Mouse (Mus musculus): ENCODE data around the gene Slc24a3.
A peak's percentile ranks its signal among the peaks of the same experiment; 100 is the strongest.

The Slc24a3 gene

GRCm38 (mm10) chr2:145621119-145621518 is 453.6 kb downstream of the Slc24a3 start:
- DNase-seq (ENCODE audit: low spot score), result no peak

GRCm38 (mm10) chr2:145631123-145631798 is 463.7 kb downstream of the Slc24a3 start:
- no peak for DNase-seq (ENCODE audit: low spot score)

DNA sequence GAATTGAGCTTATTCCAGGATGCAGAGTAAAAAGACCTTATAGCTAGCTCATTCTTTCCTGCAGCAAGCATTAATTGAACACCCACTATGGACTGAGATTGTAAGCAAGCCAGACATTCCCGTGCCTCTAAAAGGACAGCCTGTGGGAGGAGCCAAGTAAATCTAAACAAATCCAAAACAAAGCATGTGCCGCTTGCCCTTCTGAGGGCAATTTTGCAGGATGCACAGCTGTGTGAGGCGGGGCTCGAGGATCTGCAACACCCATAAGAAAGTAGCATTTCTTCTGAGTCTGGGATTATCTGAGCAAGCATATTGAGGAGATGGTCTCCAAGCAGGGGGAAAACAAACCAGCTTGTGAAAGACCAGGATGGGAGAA is 464.2 kb downstream of the Slc24a3 start:
- no peak for DNase-seq (ENCODE audit: low spot score)

GRCm38 (mm10) chr2:145633811-145634210 is 466.3 kb downstream of the Slc24a3 start:
- DNase-seq (ENCODE audit: low spot score), result no peak

DNA sequence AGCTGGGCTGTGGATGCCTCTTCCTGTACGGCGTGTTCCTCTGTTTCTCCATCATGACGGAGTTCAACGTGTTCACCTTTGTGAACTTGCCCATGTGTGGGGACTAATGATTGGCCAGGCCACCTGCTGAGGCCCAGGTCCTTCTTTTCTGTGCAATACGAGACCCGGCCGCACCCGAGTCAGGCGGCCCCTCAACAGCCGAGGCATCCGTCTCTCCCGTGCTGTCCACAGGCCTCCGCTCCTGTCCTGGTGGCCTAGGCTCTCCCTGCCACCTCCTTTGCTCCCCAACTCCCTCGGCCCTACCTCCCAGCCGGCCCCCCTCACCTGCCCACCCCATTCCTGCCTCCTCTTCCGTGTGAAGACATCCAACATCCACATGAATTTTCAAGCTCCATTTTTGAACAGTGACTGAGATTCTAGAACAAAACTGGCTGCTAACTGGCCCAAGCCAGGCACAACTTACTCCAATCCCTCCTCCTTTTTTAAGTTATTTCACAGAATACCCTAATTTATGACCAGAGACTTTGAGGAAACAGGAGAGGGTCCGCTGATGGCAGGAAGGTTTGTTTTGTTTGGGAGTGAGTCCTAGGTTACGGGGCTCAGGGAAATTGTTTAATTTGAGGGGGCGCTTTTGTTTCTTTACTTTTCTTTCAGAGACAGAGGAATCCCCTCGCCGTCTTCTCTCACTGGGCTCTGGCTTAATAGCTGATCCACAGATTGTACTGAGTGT is 472.9 kb downstream of the Slc24a3 start:
- no peak for DNase-seq (ENCODE audit: low spot score)

DNA sequence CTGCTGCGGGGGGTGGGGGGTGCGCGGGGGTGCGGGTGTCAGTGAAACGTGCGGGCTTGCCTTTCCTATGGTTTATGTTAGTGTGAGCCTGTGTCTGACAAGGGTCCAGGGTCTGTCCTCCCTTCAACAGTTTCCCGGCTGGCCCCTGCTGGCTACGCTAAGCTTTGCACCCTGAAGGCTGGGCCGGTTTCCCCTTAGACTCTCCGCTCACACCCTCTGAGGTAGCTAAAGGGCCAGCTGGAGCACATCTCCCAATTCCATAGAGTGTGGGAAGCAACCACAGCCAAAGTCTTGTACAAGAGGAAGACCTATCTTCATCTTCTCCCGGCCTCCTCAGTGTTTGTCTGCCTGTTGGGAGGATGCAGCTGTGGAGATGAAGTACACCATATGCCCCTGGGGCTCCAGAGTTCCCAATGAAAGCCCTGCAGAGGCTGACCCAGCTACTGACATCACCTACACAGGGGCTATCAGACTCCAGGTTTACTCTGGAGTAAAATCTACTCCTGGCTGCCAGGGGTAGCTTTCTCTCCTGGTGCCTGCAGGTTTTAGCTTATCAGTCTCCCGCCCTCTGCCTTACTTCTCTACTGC is 487.9 kb downstream of the Slc24a3 start:
- no peak for DNase-seq (ENCODE audit: low spot score)

DNA sequence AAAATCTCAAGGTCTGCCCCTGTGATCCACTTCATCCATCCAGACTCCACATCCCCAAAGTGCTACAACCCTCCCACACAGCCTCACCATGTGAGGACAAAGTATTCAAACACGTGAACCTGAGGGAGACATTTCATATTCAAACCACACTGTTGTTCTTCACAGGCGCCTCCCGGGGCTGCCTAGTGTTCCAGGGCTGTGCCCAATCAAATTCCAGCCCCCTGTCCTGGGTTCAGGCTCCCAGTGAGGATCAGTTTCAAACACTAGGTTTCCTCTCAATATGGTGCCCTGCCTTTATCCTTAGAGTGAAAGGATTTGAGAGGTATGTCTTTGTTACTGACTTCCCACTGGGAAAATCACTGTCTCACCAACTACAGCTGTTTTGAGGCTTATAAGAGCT is 488.6 kb downstream of the Slc24a3 start:
- no peak for DNase-seq (ENCODE audit: low spot score)

DNA sequence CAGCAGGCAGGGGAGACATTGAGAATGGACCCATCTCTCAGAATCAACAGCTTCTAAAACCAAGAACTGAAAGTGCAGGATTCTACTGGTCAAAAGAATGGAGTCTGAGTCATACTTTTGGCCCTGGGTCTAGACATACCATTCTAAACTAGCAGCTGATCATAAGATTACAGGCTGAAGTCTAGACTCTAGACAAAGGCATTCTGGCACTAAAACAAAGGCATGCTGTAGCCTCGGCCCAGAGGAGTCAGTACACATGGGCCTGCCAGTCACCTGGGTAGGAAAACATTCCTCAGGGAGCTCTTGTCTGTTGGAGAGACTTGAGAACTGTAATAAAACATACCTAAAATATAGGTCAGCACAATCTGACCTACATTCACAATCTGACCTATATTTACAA is 489.2 kb downstream of the Slc24a3 start:
- no peak for DNase-seq (ENCODE audit: low spot score)

- no peak for DNase-seq (ENCODE audit: low spot score)
Measured at GRCm38 (mm10) chr2:145661242-145661641, 493.7 kb downstream of the Slc24a3 start.

- no peak for DNase-seq (ENCODE audit: low spot score)
Measured at GRCm38 (mm10) chr2:145663899-145664298, 496.3 kb downstream of the Slc24a3 start.

GRCm38 (mm10) chr2:145664311-145664710 is 496.8 kb downstream of the Slc24a3 start:
- DNase-seq (ENCODE audit: low spot score), result no peak

DNA sequence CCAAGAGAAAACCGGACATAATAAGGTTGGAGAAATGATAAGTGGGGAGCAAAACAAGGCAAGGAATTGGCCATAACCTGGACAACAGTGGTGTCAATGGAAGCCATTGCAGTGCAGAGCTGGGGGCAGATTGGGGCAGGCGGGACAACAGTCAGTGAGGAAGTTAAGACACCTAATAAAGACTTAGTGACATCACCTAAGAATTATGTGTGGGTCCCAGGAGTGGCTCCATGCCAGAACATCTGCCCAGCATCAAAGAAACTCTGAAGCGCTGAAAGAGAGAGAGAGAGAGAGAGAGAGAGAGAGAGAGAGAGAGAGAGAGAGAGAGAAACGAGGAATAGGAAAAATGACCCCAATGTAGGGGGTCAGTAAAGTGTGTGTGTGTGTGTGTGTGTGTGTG is 500.6 kb downstream of the Slc24a3 start:
- DNase-seq (ENCODE audit: low spot score), result no peak

DNA sequence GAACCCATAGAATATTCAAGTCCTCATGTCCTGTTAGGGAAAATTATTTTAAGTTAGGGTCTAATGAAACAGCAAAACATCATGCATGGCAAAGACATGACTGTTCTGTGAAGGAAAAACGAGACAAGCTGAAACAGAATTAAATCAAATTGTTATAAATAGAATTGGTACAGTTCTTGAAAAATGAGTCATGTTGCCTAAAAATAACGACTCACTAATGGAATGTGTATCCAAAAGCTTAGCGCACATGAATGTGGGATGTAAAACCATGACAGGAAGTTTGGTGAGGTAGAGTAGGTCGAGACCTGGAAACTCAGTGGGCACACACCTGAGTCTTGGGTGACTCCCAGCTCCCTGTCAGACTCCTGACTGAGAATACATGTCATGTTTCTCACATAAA is 502.6 kb downstream of the Slc24a3 start:
- no peak for DNase-seq (ENCODE audit: low spot score)

DNA sequence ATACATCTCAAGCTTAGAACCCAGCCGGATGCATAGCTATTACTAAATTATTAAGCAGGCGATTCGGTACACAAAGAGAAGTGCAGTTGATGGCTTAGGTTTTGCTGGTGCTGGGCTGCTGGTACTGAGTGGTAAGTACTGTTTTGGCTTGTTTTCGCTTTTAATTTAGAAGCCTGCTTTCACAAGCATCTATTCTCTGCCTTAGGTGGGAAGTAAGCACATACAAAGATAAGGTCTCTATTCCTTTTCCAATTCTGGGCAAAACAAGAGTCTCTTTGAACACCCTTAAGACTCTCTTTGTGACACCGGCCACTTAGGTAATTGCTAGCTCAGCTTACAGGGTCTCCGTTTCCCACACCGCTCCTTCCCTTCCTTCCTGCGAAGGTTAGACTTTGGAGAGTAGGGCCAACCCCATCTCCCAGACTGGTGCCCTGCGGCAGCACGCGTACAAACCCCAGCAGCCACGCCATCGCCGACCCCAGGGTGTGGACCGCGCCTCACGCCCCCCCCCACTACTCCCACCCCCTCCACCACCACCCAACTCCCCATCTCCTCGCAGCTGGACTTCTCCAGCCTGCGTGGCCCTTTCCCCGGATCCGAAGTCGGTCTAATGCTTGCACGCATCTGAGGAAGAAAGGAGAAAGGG is 507.1 kb downstream of the Slc24a3 start:
- DNase-seq (ENCODE audit: low spot score), result no peak

GRCm38 (mm10) chr2:145675142-145675755 is 507.7 kb downstream of the Slc24a3 start, which contains the start of gene Rin2:
Gene Rin2, plus strand, starts transcription at chr2:145675215.
- peak; percentile 78 for DNase-seq (ENCODE audit: low spot score)

DNA sequence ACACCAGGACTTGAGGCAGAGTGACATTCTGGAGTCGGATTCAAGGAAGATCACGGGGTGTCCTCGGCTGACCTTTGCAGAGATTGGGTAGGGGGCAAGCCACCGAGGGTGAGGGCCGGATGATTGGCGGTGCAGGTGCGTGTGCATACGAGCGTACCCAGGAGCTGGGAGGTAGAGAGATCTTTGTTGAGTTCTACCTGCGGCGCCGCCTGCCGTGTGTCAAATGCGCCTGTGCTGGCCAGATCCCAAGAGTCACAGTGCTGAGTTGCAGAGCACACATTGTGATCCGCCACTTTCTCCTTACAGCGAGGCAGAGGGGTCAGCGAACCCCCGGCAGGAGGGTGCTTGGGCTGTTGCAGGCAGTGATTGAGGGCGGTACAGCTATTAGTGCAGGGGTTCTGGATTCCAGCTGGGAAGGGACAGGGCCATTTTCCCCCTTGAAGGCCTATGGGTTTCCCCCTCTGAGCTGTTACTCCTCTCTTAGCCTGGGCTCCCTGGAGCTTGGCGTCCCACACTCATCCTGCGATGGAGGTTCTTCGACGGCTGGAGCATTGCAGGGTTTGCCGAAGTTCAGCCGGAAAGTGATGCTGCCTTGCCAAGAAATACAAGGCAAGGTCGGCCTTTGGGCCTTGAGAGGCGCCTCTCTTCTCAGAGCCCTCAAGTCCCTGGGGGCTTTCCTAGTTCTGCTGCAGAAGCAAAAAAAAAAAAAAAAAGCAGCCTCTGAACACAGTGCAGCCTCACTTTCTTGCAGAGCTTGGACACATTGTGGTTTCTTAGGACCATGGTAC is 508.4 kb downstream of the Slc24a3 start:
- DNase-seq (ENCODE audit: low spot score), result peak; percentile 59

GRCm38 (mm10) chr2:145676544-145676925 is 509.0 kb downstream of the Slc24a3 start:
- no peak for DNase-seq (ENCODE audit: low spot score)

DNA sequence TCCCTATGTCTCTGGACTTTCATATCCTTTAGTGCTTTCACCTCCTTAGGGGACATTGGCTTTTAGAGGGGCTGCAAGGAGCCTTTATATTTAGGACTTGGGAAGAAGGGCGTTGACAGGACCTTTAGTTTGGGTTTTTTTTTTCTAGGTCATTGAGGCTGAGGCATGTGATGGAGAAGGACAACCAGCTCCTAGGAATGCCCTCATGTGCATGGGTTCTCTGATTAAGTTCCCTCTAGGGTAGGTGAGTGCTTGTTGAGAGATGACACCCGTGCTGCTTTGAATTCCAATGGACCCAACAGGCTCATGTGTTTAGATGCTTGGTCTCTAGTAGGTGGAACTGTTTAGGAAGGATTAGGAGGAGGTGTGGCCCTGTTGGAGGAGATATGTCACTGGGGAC is 509.4 kb downstream of the Slc24a3 start:
- no peak for DNase-seq (ENCODE audit: low spot score)

- no peak for DNase-seq (ENCODE audit: low spot score)
Measured at GRCm38 (mm10) chr2:145680141-145680540, 512.6 kb downstream of the Slc24a3 start.

GRCm38 (mm10) chr2:145680762-145681161 is 513.2 kb downstream of the Slc24a3 start:
- no peak for DNase-seq (ENCODE audit: low spot score)

DNA sequence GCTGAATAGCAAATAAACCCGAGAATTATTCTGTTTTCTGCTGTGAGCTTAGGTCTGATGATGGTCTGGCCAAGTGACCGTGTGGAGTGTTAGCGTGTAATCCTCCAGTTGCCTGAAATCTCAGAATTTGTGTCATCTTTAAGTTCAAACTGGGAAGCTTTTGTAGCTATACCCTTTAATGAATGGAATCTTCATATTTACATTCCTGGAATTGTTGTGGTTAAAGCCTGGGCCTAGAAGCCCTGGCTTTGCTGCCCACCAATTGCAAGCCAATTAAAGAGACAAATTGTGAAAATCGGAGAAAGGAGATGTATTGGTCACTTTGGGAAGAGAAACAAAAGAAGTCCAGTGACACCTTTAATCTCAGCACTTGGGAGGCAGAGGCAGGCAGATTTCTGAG is 514.1 kb downstream of the Slc24a3 start:
- DNase-seq (ENCODE audit: low spot score), result no peak

DNA sequence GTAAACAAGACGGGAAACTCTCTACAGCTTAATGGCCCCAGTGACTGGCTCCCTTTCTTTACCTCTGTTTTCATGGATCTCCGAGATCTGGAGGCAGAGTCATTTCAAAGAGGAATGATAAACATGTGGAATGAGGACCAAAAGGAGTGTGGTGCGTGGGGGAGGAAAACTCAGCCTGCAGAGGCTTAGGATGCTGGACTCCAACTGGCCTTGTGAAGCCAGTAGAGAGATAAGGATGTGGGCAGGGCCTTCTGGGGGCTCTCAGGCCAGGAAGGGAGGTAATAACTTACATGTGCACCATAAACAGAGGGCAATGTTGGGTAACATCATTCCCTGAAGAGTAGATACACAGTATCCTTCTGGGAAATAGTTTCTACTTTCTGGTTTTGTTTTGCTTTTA is 515.4 kb downstream of the Slc24a3 start:
- peak; percentile 41 for DNase-seq (ENCODE audit: low spot score)

All from ovary, postnatal 36 days (tissue).